Mouse (Mus musculus) neural tube, embryonic 13.5 days (tissue): ENCODE measurements around the gene Noa1. TPM values are rescaled to one million over a fixed set of nuclear protein-coding genes. Genes with fewer than 3 reads are reported as not detected.

ENCODE experiments used
- ATAC-seq: fragments of 200-750 bp; cut with Nextera tagmentation; 2 replicates; pipeline ENCODE4 v1.8.0; 2017; ENCODE audit warnings: low read depth, mild to moderate bottlenecking, moderate TSS enrichment, moderate library complexity
- H3K27ac ChIP-seq: fragments of 300-500 bp; sonication (generic); replicated peaks from 2 replicates; pipeline ENCODE4 v1.5.1; 2015; ENCODE audit warnings: moderate library complexity, mild to moderate bottlenecking, inconsistent platforms
- H3K27me3 ChIP-seq: fragments of 300-500 bp; sonication (generic); 2 replicates; pipeline ENCODE4 v1.6.1; 2015; ENCODE audit warnings: mild to moderate bottlenecking, inconsistent platforms
- H3K36me3 ChIP-seq: fragments of 300-500 bp; sonication (generic); 2 replicates; pipeline ENCODE4 v1.6.1; 2015; ENCODE audit warnings: mild to moderate bottlenecking, inconsistent platforms
- H3K4me1 ChIP-seq: fragments of 300-500 bp; sonication (generic); replicated peaks from 2 replicates; pipeline ENCODE4 v1.6.1; 2015; ENCODE audit warnings: inconsistent platforms
- H3K4me2 ChIP-seq: fragments of 300-500 bp; sonication (generic); 2 replicates; pipeline ENCODE4 v1.6.1; 2015; ENCODE audit warnings: inconsistent platforms, mild to moderate bottlenecking, moderate library complexity
- H3K4me3 ChIP-seq: fragments of 300-500 bp; sonication (generic); 2 replicates; pipeline ENCODE4 v1.5.1; 2015; ENCODE audit warnings: mild to moderate bottlenecking, inconsistent platforms
- H3K9ac ChIP-seq: fragments of 300-500 bp; sonication (generic); 2 replicates; pipeline ENCODE4 v1.6.1; 2015; ENCODE audit warnings: moderate library complexity, mild to moderate bottlenecking, inconsistent platforms
- H3K9me3 ChIP-seq: fragments of 300-500 bp; sonication (generic); 2 replicates; pipeline ENCODE4 v1.6.1; 2016; ENCODE audit warnings: inconsistent platforms
- WGBS: fragments of 180-500 bp; shearing (Covaris S2); methylation state at CpG from one replicate; pipeline ENCODE4 v1.1.7; 2015; 5-methylcytosine and 5-hydroxymethylcytosine counted together
- polyA plus RNA-seq: library from polyadenylated mRNA; unstranded; fragments of >200 nt; fragmentation: Nextera tagmentation; extraction: Ambion mirVana; gene quantifications from 2 replicates; pipeline ENCODE4 v1.2.1, GENCODE M21; 2015

Gene Noa1
- polyA plus RNA-seq, 1 experiment from 2014 or later = 34.4 TPM

DNA sequence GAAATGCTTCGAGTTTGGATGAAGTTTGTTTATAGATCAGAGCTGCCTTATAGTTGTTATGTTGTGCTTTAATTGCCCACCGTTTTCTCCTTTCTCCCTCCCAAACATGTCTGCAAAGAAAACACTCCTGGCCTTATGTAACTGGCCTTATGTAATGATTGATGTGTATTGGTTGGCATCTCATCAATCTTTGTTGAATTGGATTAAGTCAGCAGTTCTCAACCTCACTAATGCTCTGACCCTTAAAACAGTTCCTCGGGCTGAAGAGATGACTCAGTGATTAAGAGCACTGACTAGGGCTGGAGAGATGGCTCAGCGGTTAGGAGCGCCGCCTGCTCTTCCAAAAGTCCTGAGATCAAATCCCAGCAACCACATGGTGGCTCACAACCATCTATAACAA is 5.1 kb upstream of the Noa1 start:
- ATAC-seq = no peak
- Histone ChIP-seq H3K4me3 (no peak overlapping the region), H3K27ac (no peak overlapping the region), H3K27me3 (no peaks in the 10 kb centered on the region), H3K4me1 (peaks cover 13% of the 10 kb centered on the region), H3K4me2 (no peak overlapping the region), H3K9ac (no peak overlapping the region), H3K36me3 (peaks cover 62% of the 10 kb centered on the region), H3K9me3 (no peaks in the 10 kb centered on the region)
- WGBS = 92% methylated on average over 6 of the region's 6 CpGs

DNA sequence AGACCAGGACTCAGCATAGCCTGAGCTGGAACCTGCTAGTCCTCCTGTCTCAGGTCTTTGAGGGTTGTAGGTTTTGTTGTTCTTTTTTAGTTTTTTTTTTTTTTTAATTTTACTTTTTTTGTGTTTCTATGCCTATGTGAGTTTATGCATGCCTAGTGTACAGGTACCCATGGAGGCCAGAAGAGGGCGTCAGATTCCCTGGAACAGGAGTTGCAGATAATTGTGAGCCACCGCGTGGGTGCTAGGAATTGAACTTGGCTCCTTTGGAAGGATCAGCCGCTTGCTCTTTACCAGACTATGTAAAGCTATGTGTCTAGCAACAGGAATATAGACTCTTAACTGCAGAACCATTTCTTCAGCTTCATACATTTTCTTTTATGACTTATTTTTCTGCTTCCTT is 4.3 kb upstream of the Noa1 start:
- no peak for ATAC-seq
- H3K9ac ChIP-seq = no peak overlapping the region
- no peak overlapping the region for H3K4me2 ChIP-seq
- no peaks in the 10 kb centered on the region for H3K9me3 ChIP-seq
- WGBS = 93% methylated on average over 4 of the region's 4 CpGs
- no peak overlapping the region for H3K4me3 ChIP-seq
- peaks cover 13% of the 10 kb centered on the region for H3K4me1 ChIP-seq
- H3K36me3 ChIP-seq = peaks cover 57% of the 10 kb centered on the region
- no peaks in the 10 kb centered on the region for H3K27me3 ChIP-seq
- no peak overlapping the region for H3K27ac ChIP-seq

DNA sequence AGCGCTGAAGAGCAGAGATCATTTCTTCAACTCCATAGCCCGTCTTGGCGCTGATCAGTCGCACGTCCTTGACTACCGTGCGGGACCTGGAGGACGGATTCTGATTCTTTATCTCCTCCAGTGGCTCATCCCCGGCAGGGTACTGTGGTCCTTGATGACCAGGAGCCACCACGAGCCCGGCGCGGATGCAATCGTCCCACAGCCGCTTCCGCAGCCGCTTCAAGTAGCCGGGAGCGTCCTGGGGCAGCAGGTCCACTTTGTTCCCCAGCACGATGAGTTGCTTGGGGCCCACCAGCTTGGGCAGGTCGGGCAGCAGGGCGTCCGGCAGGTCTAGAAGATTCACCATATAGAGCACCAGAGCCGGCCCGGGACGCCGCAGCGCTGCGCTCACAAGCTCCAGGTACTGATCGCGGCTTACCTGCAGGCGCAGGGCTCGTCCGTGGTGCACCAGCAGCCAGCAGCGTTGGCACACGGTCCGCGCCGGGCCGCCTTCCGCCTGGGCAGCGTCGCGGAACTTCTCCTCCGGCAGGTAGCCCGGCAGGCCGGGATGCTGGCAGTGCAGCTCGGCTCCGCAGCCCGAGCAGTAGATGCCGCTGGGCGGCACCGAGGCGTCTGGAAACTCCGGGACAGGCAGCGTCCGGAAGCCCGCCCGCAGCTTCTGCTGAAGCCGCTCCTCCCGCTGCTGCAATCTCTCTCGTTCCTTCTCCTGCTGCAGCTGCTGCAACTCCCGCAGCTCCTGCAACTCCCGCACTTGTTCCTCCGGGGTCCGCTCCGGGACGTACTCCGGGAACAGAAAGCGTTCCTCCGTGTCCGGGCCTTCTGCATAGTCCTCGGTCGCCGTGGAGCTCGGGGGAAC is 605 bp downstream of the Noa1 start:
- Histone ChIP-seq H3K4me3 (peak overlapping the region; percentile 99), H3K27me3 (no peaks in the 10 kb centered on the region), H3K9ac (peak overlapping the region; percentile 92), H3K9me3 (no peaks in the 10 kb centered on the region), H3K4me2 (peak overlapping the region; percentile 100), H3K27ac (peak overlapping the region; percentile 90), H3K4me1 (peaks cover 32% of the 10 kb centered on the region), H3K36me3 (peaks cover 44% of the 10 kb centered on the region)
- ATAC-seq = peak; percentile 46
- WGBS = under 1% methylated on average over 76 of the region's 76 CpGs

DNA sequence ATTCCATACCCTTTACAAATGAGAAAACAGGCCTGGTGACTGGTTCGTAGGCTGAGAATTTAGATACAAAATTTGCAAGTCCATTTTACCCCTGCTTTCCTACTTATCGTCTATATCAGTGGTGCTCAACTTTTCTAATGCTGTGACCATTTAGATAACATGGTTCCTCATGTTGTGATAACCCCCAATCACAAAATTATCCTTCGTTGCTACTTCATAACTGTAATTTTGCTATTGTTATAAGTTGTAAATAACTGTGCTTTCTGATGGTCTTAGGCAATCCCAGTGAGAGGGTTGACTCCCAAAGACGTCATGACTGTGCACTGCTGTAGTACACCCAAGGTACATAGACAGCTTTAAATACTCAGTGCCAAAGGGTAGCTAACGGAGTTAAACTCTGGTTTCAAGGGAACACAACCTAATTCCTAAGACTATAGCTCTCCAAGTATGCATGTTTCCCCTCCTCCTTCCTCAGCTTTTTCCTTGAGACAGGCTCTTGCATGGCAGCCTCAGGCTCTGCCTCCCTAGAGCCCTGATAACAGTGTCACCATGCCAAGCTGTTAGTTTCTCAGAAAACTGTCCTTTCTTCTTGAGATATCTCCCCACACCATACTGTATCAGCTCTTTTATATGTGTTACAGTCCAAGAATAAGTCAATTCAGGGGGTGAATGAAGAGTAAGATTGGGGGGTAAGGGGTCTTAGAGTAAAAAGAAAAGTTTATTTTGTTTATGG is 1.9 kb downstream of the Noa1 start:
- no peaks in the 10 kb centered on the region for H3K27me3 ChIP-seq
- WGBS = 86% methylated on average over 5 of the region's 5 CpGs
- H3K27ac ChIP-seq = no peak overlapping the region
- H3K4me3 ChIP-seq = peak overlapping the region; percentile 99
- peaks cover 32% of the 10 kb centered on the region for H3K4me1 ChIP-seq
- peak overlapping the region; percentile 92 for H3K9ac ChIP-seq
- H3K36me3 ChIP-seq = peaks cover 39% of the 10 kb centered on the region
- no peak for ATAC-seq
- peak overlapping the region; percentile 100 for H3K4me2 ChIP-seq
- H3K9me3 ChIP-seq = no peaks in the 10 kb centered on the region

DNA sequence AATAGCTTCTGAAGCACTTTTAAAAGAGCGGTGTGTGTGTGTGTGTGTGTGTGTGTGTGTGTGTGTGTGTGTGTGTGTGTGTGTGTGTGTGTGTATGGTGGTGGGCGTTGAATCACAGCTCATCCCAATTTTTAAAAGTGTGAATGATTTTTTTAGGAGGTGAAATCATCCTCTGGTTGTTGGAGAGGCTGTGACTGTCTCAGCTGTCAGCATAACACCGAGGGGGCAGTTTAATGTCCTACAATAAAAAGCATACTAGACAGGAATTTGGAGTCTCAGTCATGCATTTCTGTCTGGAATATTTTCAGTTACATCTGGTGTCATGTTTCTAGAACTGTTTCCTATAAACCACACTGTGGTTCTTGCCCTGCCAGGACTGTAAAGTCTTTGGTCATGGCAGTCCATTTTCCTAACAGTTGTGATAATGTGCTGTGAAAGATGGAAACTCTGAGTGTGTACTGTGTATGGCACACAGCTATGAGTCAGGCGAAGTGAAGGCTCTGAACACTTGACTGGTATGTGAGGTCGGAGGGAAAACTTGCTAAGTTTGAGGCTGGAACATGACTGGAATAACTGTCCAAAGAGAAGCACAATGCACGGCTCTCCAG is 8.5 kb downstream of the Noa1 start:
- ATAC-seq = no peak
- 93% methylated on average over 6 of the region's 6 CpGs for WGBS
- Histone ChIP-seq H3K4me1 (no peaks in the 10 kb centered on the region), H3K36me3 (peaks cover 78% of the 10 kb centered on the region), H3K9ac (no peak overlapping the region), H3K27ac (no peak overlapping the region), H3K4me3 (no peak overlapping the region), H3K9me3 (no peaks in the 10 kb centered on the region), H3K27me3 (no peaks in the 10 kb centered on the region), H3K4me2 (no peak overlapping the region)

DNA sequence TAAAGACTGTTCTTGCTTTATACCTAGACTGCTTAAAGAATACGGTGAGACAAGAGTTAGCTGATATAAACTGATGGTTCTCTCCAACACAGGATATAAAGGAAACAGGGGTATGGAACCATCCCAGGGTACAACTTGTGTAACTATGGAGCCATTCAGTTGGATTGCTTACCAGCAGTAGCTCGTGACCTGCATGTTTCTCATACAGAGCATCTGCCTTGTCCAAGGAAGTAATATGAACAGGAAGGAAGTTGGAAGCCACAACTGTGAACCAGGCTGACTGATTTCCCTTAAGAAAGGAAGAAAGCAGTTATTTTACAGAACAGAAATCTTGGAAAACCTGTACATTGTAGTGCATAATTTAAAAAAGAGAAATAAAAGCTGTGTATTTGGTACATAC is 10.4 kb downstream of the Noa1 start:
- no peak for ATAC-seq
- H3K4me3 ChIP-seq = no peak overlapping the region
- H3K36me3 ChIP-seq = peaks cover 75% of the 10 kb centered on the region
- H3K9me3 ChIP-seq = no peaks in the 10 kb centered on the region
- 93% methylated on average over 2 of the region's 2 CpGs for WGBS
- no peaks in the 10 kb centered on the region for H3K27me3 ChIP-seq
- no peak overlapping the region for H3K9ac ChIP-seq
- no peak overlapping the region for H3K4me2 ChIP-seq
- no peaks in the 10 kb centered on the region for H3K4me1 ChIP-seq
- H3K27ac ChIP-seq = no peak overlapping the region

DNA sequence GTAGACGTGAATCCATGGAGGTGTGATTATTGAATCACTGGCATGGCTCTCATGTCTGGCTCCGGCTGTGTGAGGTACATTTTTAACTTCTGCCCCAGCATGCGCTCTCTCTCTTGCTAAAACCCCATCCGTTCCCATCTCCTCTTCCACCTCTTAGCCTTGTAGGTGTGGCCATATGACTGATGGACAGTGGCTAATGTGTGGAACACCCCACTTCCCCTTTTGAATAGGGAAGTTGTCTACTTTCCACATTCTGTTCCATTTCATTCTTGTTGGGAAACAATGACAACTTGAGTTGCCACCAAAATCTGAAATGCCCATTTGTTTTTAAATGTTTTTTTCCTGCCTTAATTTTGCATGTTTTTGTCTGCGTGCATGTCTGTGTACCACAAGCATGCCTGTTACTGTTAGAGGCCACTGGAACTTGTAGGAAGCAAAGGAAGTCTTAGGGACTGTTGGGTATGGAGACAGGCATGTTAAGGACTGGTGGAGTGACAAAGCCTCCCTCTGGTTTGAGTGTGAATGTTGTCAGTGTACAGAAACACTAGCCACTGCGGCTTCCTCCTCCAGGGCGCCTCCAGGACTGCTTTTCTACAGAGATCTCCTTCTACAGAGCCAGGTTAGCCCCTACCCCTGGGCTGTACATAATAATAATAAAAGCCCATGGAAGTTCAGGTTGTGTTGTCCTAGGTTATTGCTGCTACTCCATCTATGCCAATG is 16.9 kb downstream of the Noa1 start:
- WGBS = 93% methylated on average over 7 of the region's 7 CpGs
- Histone ChIP-seq H3K9me3 (no peaks in the 10 kb centered on the region), H3K4me1 (no peaks in the 10 kb centered on the region), H3K27me3 (no peaks in the 10 kb centered on the region), H3K36me3 (peaks cover 95% of the 10 kb centered on the region), H3K4me3 (no peak overlapping the region), H3K9ac (no peak overlapping the region), H3K4me2 (no peak overlapping the region), H3K27ac (no peak overlapping the region)
- no peak for ATAC-seq

DNA sequence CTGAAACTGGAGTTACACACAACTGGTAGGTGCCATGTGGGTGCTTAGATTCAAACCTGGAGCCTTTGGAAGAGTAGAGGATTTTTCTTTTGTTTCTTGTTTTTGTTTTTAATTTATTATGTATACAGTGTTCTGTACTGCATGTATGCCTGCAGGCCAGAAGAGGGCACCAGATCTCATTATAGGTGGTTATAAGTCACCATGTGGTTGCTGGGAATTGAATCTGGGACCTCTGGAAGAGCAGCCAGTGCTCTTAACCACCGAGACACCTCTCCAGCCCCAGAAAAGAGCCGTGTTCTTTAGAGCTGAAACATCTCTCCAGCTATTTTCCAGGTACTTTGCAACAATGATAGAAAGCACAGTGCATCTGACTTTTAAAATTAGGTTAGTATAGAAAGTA is 19.3 kb downstream of the Noa1 start:
- Histone ChIP-seq H3K9me3 (no peaks in the 10 kb centered on the region), H3K9ac (no peak overlapping the region), H3K4me1 (no peaks in the 10 kb centered on the region), H3K4me2 (no peak overlapping the region), H3K27me3 (no peaks in the 10 kb centered on the region), H3K27ac (no peak overlapping the region), H3K36me3 (peaks cover 87% of the 10 kb centered on the region), H3K4me3 (no peak overlapping the region)
- WGBS = 92% methylated on average over 2 of the region's 2 CpGs
- no peak for ATAC-seq

DNA sequence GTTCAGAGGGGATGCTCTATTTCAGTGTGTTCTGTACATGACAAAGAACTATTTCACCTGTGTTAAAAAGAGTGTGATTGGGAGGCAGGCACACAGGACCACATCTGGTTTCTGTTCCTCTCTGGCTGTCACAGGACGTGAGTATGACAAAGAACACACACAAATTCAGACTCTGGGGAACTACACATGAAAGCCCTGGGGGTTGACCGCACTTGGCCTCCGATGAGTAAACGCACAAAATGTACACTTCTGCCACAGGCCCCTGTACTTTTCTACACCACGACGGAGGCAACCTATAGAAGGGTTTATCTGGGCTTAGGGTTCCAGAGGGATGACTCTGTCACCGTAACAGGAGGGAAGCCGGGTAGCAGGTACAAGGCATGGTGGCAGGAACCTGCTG is 20.2 kb downstream of the Noa1 start:
- peaks cover 79% of the 10 kb centered on the region for H3K36me3 ChIP-seq
- WGBS = 91% methylated on average over 8 of the region's 8 CpGs
- no peak for ATAC-seq

DNA sequence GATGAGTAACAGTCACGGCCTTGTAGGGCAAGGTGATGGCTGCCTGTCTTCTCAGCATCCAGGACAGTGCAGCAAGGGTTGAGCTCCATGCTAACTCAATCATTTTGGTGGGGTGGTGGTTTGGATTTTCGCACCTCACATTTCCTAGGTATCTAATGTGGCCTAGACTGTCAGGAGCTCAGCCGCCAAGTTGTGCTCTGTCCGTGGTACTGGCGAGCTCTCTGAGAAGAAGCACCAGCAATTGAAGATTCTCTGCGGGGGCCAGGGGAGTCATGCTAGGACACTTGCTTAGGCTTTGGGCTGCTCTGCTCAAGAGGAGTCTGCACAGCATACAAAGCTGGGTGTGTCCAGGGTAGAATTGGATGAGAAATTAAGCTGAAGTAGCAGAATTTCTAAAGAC is 22.0 kb downstream of the Noa1 start:
- Histone ChIP-seq H3K36me3 (peaks cover 70% of the 10 kb centered on the region), H3K4me3 (no peak overlapping the region), H3K4me2 (no peak overlapping the region), H3K9me3 (no peaks in the 10 kb centered on the region), H3K4me1 (no peaks in the 10 kb centered on the region), H3K27ac (no peak overlapping the region), H3K9ac (no peak overlapping the region), H3K27me3 (no peaks in the 10 kb centered on the region)
- 88% methylated on average over 6 of the region's 6 CpGs for WGBS
- no peak for ATAC-seq

More for the DNA sequence above, 20.2 kb downstream of the Noa1 start:
- no peak overlapping the region for H3K4me2 ChIP-seq
- no peak overlapping the region for H3K4me3 ChIP-seq
- no peak overlapping the region for H3K27ac ChIP-seq
- no peaks in the 10 kb centered on the region for H3K9me3 ChIP-seq
- H3K4me1 ChIP-seq = no peaks in the 10 kb centered on the region
- H3K27me3 ChIP-seq = no peaks in the 10 kb centered on the region
- no peak overlapping the region for H3K9ac ChIP-seq

DNA sequence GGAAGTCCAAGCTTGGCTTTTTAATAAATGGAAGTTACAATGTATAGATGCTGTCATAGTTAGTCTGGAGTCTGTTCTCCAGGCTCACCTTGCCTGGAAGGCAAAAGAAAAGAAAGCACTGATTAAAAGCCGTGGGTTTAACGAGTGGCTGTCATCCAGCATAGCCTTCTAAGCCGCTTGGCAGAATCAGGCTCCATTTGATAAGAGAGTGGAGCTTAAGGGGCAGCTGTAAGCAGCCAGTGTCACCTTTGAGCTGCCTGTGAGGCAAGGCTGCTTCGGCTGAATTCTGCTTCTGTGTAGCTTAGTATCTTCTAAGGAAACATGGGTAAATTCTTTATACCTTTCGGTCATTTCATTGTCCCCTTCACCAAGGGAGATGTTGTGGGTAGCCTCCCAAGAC is 23.0 kb downstream of the Noa1 start:
- H3K9me3 ChIP-seq = no peaks in the 10 kb centered on the region
- 85% methylated on average over 5 of the region's 5 CpGs for WGBS
- no peaks in the 10 kb centered on the region for H3K4me1 ChIP-seq
- no peak for ATAC-seq
- no peaks in the 10 kb centered on the region for H3K27me3 ChIP-seq
- H3K36me3 ChIP-seq = peaks cover 70% of the 10 kb centered on the region
- H3K4me3 ChIP-seq = no peak overlapping the region
- no peak overlapping the region for H3K27ac ChIP-seq
- H3K9ac ChIP-seq = no peak overlapping the region
- no peak overlapping the region for H3K4me2 ChIP-seq

DNA sequence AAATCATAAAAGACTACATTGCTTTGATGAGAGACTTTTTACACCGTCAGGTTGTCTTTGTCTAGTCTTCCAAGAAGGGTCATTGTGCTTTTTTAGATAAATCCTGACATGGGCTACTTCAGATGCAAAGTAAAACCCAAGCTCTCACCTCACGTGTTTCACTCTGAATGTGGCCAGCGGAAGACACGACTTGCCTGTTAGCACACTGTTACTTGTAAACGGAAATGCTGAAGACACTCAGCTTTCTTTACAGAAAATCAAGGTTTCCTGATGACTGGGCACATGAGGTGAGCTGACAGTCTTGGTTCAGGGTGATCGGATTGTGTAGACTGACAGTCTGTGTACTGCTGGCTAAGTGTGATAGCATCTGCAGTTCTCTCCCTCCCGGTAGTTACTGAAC is 24.2 kb downstream of the Noa1 start:
- Histone ChIP-seq H3K4me3 (no peak overlapping the region), H3K4me2 (no peak overlapping the region), H3K36me3 (peaks cover 71% of the 10 kb centered on the region), H3K4me1 (no peaks in the 10 kb centered on the region), H3K9me3 (no peaks in the 10 kb centered on the region), H3K9ac (no peak overlapping the region), H3K27me3 (no peaks in the 10 kb centered on the region), H3K27ac (no peak overlapping the region)
- WGBS = 84% methylated on average over 7 of the region's 7 CpGs
- no peak for ATAC-seq
